Mouse (Mus musculus): ENCODE data around the gene Flii.

DNA sequence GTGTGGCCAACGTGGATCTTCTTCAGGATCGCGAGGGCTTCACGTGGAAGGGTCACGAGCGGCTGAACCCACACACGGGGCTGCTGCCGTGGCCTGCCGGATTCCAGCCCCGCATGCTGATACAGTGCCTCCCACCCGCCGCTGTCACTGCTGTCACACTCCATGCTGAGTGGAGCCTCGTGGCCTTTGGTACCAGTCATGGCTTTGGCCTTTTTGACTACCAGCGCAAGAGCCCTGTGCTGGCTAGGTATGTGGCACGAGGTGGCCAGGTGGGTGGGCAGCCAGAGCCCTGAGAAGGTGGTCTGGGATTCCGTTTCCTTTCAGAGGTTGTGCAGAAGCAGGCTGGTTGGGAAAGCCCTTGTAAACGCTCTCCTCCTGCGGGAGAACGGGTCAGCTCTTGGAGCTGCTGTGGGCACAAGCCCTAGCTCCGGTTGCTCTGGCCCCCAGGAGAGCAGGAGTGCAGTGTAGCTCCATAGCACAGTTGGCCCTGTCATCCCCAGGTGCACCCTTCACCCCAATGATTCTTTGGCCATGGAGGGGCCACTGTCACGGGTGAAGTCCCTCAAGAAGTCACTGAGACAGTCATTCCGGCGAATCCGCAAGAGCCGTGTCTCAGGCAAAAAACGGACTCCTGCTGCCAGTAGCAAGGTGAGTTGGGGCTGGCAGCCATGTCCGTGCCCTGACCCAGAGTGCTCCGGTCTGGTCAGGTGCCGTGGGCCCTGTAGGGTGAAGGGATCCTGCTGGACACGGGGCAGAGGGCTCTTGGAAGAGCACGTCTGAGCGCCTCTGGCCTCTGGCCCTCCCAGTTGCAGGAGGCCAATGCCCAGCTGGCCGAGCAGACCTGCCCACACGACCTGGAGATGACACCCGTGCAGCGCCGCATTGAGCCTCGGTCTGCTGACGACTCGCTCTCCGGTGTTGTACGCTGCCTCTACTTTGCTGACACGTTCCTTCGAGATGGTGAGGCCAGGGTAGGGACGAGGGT lies 17.3 kb downstream of the Flii start:
- TF ChIP-seq POLR2A (IDR thresholded peaks at IDR 0.05; ENCODE audit: control insufficient read depth, low read depth, low read length), result no peak
- no peak for TF ChIP-seq CTCF (IDR thresholded peaks at IDR 0.05; ENCODE audit: control insufficient read depth, insufficient read depth, insufficient replicate concordance, low read depth, low read length)
